Mouse (Mus musculus): Measurements from ENCODE around the gene B3gnt6. TPM values are rescaled to one million over a fixed set of nuclear protein-coding genes. Genes with fewer than 3 reads are reported as not detected.
A peak's percentile ranks its signal among the peaks of the same experiment; 100 is the strongest.

B3gnt6 gene
- polyA plus RNA-seq (2012; ENCODE audit: insufficient read depth, insufficient read length, low replicate concordance, missing spikeins) = not detected in 2 replicates

DNA sequence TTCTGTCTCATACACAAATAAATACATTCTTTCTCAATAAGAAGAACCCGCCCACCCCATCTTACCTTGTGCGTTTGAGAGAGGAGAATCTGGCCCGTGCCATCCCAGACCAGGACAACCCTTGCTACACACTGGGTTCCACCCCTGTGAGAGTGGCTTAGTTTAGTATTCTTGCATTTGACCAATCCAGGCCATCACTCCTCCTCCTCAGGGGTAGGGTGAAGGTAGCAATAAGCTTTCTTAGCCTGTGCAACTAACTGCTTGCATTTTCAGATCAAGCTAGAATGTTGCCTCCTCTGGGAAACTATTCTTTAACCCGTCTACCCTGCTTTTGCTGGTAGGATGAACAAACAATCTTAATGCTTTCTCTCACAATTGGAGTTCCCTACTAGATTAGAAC lies at the start of gene B3gnt6:
TSS of gene B3gnt6 (minus strand) at position 101 of the 400 bp plus-strand sequence.
- Histone ChIP-seq H3K27ac (ENCODE audit: insufficient read depth, low read depth, low read length) (no peak within 1 kb of the TSS), H3K4me1 (ENCODE audit: control insufficient read depth, insufficient read depth, low read length) (peaks cover 2% of the 10 kb centered on the region), H3K4me3 (ENCODE audit: insufficient read depth, low read depth, low read length) (no peak within 1 kb of the TSS)
- no peak for TF ChIP-seq POLR2A (IDR thresholded peaks at IDR 0.05; ENCODE audit: insufficient read depth, low read depth, low read length)
- no peak for TF ChIP-seq CTCF (IDR thresholded peaks at IDR 0.05; ENCODE audit: insufficient read depth, low read depth, low read length)
- WGBS = 93% methylated on average over 4 of the region's 4 CpGs

- TF ChIP-seq CTCF (IDR thresholded peaks at IDR 0.05; ENCODE audit: insufficient read depth, low read depth, low read length) = no peak
- TF ChIP-seq POLR2A (IDR thresholded peaks at IDR 0.05; ENCODE audit: insufficient read depth, low read depth, low read length) = no peak
- H3K4me1 ChIP-seq (ENCODE audit: control insufficient read depth, insufficient read depth, low read length) = no peaks in the 10 kb centered on the region
- WGBS = 62% methylated on average over 3 of the region's 3 CpGs
- no peak overlapping the region for H3K27ac ChIP-seq (ENCODE audit: insufficient read depth, low read depth, low read length)
- H3K4me3 ChIP-seq (ENCODE audit: insufficient read depth, low read depth, low read length) = no peak overlapping the region
Measured at GRCm38 (mm10) chr7:98236686-98237359, 37.5 kb upstream of the B3gnt6 start.

- Histone ChIP-seq H3K4me3 (ENCODE audit: insufficient read depth, low read depth, low read length) (no peak overlapping the region), H3K27ac (ENCODE audit: insufficient read depth, low read depth, low read length) (no peak overlapping the region), H3K4me1 (ENCODE audit: control insufficient read depth, insufficient read depth, low read length) (no peaks in the 10 kb centered on the region)
- 97% methylated on average over 4 of the region's 4 CpGs for WGBS
- no peak for TF ChIP-seq POLR2A (IDR thresholded peaks at IDR 0.05; ENCODE audit: insufficient read depth, low read depth, low read length)
- TF ChIP-seq CTCF (IDR thresholded peaks at IDR 0.05; ENCODE audit: insufficient read depth, low read depth, low read length) = no peak
Measured at GRCm38 (mm10) chr7:98223796-98224195, 24.5 kb upstream of the B3gnt6 start.

GRCm38 (mm10) chr7:98216713-98217112 lies 17.4 kb upstream of the B3gnt6 start:
- Histone ChIP-seq H3K4me1 (ENCODE audit: control insufficient read depth, insufficient read depth, low read length) (no peaks in the 10 kb centered on the region), H3K4me3 (ENCODE audit: insufficient read depth, low read depth, low read length) (no peak overlapping the region), H3K27ac (ENCODE audit: insufficient read depth, low read depth, low read length) (no peak overlapping the region)
- TF ChIP-seq POLR2A (IDR thresholded peaks at IDR 0.05; ENCODE audit: insufficient read depth, low read depth, low read length) (no peak), CTCF (IDR thresholded peaks at IDR 0.05; ENCODE audit: insufficient read depth, low read depth, low read length) (no peak)

DNA sequence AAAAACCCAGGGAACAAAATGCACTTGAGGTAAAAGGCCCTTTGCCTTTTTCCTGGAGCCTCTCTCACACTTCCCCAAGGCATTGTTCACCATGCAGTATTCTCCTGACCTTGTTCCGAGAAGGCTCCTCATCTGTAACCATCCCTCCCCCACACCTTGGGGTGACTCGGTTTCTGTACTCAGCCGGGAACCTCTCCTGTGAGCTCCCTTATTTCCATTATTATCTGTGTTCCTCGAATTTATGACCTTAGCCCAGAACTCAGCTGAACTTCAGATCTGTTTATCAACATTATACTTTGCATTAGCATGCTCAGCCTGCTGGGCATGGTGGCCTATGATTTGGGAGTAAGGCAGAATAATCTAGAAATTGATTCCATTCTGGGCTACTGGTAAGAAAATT lies 3.7 kb upstream of the B3gnt6 start:
- no peak overlapping the region for H3K27ac ChIP-seq (ENCODE audit: insufficient read depth, low read depth, low read length)
- no peak for TF ChIP-seq CTCF (IDR thresholded peaks at IDR 0.05; ENCODE audit: insufficient read depth, low read depth, low read length)
- H3K4me1 ChIP-seq (ENCODE audit: control insufficient read depth, insufficient read depth, low read length) = no peaks in the 10 kb centered on the region
- WGBS = 81% methylated on average over 4 of the region's 4 CpGs
- H3K4me3 ChIP-seq (ENCODE audit: insufficient read depth, low read depth, low read length) = no peak overlapping the region

GRCm38 (mm10) chr7:98201493-98202028 lies 2.3 kb upstream of the B3gnt6 start:
- H3K4me3 ChIP-seq (ENCODE audit: insufficient read depth, low read depth, low read length) = no peak overlapping the region
- no peaks in the 10 kb centered on the region for H3K4me1 ChIP-seq (ENCODE audit: control insufficient read depth, insufficient read depth, low read length)
- 90% methylated on average over 5 of the region's 5 CpGs for WGBS
- no peak overlapping the region for H3K27ac ChIP-seq (ENCODE audit: insufficient read depth, low read depth, low read length)
- TF ChIP-seq CTCF (IDR thresholded peaks at IDR 0.05; ENCODE audit: insufficient read depth, low read depth, low read length) (no peak), POLR2A (IDR thresholded peaks at IDR 0.05; ENCODE audit: insufficient read depth, low read depth, low read length) (no peak)

DNA sequence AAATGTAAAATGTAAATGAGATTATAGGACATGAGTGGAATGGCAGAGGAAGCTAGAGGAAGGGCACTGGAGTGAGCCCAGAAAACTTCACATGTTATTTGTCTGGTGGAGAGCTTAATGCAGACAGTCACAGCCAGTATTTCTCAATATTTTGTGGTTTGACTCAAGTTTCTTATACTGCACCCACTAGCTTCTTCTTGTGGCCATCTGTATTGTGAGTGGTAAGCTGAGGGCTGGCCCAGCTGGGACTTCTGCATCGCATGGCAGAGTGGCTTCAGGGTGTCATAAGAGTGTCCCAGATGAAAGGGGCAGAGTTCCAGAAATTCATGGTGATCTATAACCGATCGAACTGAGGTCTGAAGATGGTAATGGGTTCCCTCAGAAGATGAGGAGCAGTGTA lies 1.1 kb upstream of the B3gnt6 start:
- TF ChIP-seq CTCF (IDR thresholded peaks at IDR 0.05; ENCODE audit: insufficient read depth, low read depth, low read length) = no peak
- no peak for TF ChIP-seq POLR2A (IDR thresholded peaks at IDR 0.05; ENCODE audit: insufficient read depth, low read depth, low read length)
- no peak overlapping the region for H3K4me3 ChIP-seq (ENCODE audit: insufficient read depth, low read depth, low read length)
- H3K27ac ChIP-seq (ENCODE audit: insufficient read depth, low read depth, low read length) = no peak overlapping the region
- H3K4me1 ChIP-seq (ENCODE audit: control insufficient read depth, insufficient read depth, low read length) = no peaks in the 10 kb centered on the region
- WGBS = 94% methylated on average over 3 of the region's 3 CpGs

DNA sequence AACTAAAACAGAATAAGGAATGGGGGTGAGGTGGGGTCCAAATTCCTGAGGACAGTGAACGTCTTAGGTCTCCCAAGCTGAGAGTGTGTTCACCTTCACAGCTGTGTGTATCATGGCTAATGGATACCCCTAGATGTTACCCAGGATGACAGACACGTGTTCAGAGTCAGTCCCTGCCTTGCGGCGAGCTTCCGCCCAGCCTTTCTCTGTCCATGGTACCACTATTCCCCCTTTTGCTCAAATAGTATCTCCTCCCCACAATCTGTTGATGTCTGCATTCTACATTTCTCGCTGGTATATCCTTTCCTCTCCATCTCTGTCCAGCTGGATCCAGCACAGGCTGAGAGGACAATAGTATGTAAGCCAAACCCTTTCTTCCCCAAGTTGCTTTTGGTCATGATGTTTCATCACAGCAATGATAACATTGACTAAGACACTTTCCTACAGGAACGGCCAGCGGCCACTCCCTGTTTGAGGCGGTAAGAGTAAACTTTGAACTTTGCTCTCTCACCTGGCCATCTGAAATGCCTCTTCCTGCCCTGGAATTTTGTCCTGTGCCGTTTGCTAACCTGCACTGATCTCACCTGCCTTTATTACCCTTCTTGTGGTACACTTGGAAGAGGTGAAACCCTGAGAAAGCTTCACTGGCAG lies 4.0 kb downstream of the B3gnt6 start:
- TF ChIP-seq CTCF (IDR thresholded peaks at IDR 0.05; ENCODE audit: insufficient read depth, low read depth, low read length) = no peak
- TF ChIP-seq POLR2A (IDR thresholded peaks at IDR 0.05; ENCODE audit: insufficient read depth, low read depth, low read length) = no peak
- Histone ChIP-seq H3K4me3 (ENCODE audit: insufficient read depth, low read depth, low read length) (no peak overlapping the region), H3K27ac (ENCODE audit: insufficient read depth, low read depth, low read length) (no peak overlapping the region), H3K4me1 (ENCODE audit: control insufficient read depth, insufficient read depth, low read length) (peaks cover 13% of the 10 kb centered on the region)
- 87% methylated on average over 10 of the region's 10 CpGs for WGBS

DNA sequence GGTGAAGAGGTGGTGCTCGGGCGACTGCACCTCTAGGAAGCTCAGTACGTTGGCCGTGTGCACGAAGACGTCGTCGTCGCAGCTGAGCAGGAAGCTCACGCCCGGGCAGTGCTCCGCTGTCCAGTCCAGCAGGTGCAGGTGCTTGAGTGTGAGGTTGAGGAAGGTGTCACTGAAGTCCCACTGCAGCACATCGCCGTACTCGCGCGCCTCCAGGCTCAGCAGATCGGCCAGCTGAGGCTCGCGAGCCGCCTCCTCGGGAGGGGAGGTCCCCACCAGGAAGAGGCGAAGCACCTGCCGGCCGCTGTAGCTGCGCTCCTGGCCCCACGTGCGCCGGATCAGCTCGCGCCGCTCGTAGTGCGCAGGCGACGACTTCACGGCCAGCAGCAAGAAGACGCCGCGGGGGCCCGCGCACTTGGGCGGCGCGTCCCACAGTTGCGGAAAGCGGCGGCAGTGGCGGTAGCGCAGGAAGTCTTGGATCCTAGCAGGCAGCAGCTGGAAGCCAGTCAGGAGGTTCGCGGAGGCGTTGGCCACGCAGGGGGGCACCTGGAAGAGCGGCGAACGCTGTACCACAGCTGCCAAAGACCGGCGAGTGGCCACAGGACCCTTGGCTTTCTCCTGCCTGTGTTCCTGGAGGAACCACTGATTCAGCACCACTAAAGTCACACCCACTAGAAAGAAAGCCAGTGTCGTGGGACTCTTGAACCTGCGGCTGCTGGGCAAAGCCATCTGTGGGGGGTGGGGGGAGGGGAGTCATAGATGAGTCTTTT lies 5.1 kb downstream of the B3gnt6 start:
- Histone ChIP-seq H3K27ac (ENCODE audit: insufficient read depth, low read depth, low read length) (no peak overlapping the region), H3K4me1 (ENCODE audit: control insufficient read depth, insufficient read depth, low read length) (peaks cover 13% of the 10 kb centered on the region), H3K4me3 (ENCODE audit: insufficient read depth, low read depth, low read length) (peak overlapping the region; percentile 43)
- TF ChIP-seq CTCF (IDR thresholded peaks at IDR 0.05; ENCODE audit: insufficient read depth, low read depth, low read length) = no peak
- 2% methylated on average over 61 of the region's 61 CpGs for WGBS

All from olfactory bulb, adult 2 months (tissue).